Mouse (Mus musculus) embryonic fibroblast, embryonic 13.5 days (primary cell): ENCODE data around the gene Mtg1.

ENCODE experiments used
- CTCF ChIP-seq: IDR thresholded peaks from 2 replicates; pipeline ENCODE4 v1.5.1; 2011; ENCODE audit warnings: mild to moderate bottlenecking, control low read depth, low read length, moderate library complexity, borderline replicate concordance; ENCODE audit not compliant: insufficient read depth
- POLR2A ChIP-seq: IDR thresholded peaks from 2 replicates; pipeline ENCODE4 v1.6.1; 2011; ENCODE audit warnings: low read depth, mild to moderate bottlenecking, control low read depth, low read length, moderate library complexity

DNA sequence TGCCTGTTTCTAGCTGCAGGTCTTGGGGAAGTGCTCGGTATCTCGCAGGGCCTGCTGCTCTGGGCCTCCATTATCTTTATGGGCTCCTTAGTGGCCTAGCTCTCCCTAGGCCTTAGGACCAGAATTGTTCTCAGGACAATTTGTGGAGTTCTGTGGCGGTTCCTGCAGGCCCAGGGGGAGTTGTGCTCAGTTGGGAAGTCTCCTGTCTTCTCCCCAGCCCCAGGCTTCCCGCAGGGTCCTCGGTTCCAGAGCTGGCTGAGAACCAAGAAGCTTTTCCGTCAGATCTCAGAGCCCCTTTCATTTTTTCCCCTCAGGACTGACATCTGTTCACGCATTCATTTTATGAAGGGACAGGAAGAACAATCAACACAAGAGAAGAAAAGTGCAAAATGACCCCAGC is 27.3 kb downstream of the Mtg1 start, which contains the start of gene Olfr522:
- TF ChIP-seq CTCF (no peak), POLR2A (no peak)
